Comparison of ENCODE assay signal across 20 mouse cellular contexts in genomic region chr8:102900662-102901061, GRCm38 (mm10).
DNase-seq lines count a peak whose midpoint lies in the region; ATAC-seq and TF ChIP-seq lines count a peak whose summit lies in the region.
"Had no signal": no experiment of that assay in that cellular context is flagged by ENCODE, and none has a peak within 500 bp of the region (broad histone marks: within the 10 kb centered on the region; RNA-seq: fewer than 3 reads in every experiment).

No protein-coding gene starts in this region.

- no peaks in the 10 kb centered on the region for H3K27me3 ChIP-seq in hindbrain, postnatal 0 days (ENCODE audit: insufficient read depth, low read length)
- H3K27me3 ChIP-seq in hindbrain, embryonic 12.5 days: no peaks in the 10 kb centered on the region
- H3K27me3 ChIP-seq in limb, embryonic 12.5 days: no peaks in the 10 kb centered on the region
- H3K27me3 ChIP-seq: kidney, embryonic 15.5 days; midbrain, embryonic 15.5 days had no signal

- no peaks in the 10 kb centered on the region for H3K9me3 ChIP-seq in hindbrain, postnatal 0 days (ENCODE audit: low read length)
- no peaks in the 10 kb centered on the region for H3K9me3 ChIP-seq in hindbrain, embryonic 12.5 days (replicated peaks)
- no peaks in the 10 kb centered on the region for H3K9me3 ChIP-seq in limb, embryonic 12.5 days
- H3K9me3 ChIP-seq: heart, embryonic 10.5 days; kidney, embryonic 15.5 days; midbrain, embryonic 15.5 days had no signal

- H3K4me2 ChIP-seq in hindbrain, postnatal 0 days (ENCODE audit: low read depth, low read length): no peak overlapping the region
- H3K4me2 ChIP-seq in hindbrain, embryonic 12.5 days (replicated peaks): no peak overlapping the region
- H3K4me2 ChIP-seq in limb, embryonic 12.5 days: peak overlapping the region; percentile 23; the same call in 1 of the 2 replicates
- H3K4me2 ChIP-seq: hindbrain, embryonic 14.5 days; kidney, embryonic 15.5 days; midbrain, embryonic 15.5 days had no signal

- H3K4me1 ChIP-seq in hindbrain, postnatal 0 days (ENCODE audit: insufficient read depth, low read length): no peaks in the 10 kb centered on the region
- no peaks in the 10 kb centered on the region for H3K4me1 ChIP-seq in hindbrain, embryonic 12.5 days
- H3K4me1 ChIP-seq in limb, embryonic 12.5 days (replicated peaks): peaks cover 13% of the 10 kb centered on the region
- H3K4me1 ChIP-seq: heart, embryonic 10.5 days; kidney, embryonic 15.5 days; midbrain, embryonic 15.5 days had no signal

- no peak for TF ChIP-seq CTCF in hindbrain, postnatal 0 days (IDR thresholded peaks at IDR 0.05; ENCODE audit: low read depth)

- no peak overlapping the region for H3K9ac ChIP-seq in hindbrain, postnatal 0 days (replicated peaks; ENCODE audit: low read length)
- H3K9ac ChIP-seq in hindbrain, embryonic 12.5 days: no peak overlapping the region
- H3K9ac ChIP-seq in limb, embryonic 12.5 days (replicated peaks): no peak overlapping the region
- H3K9ac ChIP-seq: hindbrain, embryonic 14.5 days; kidney, embryonic 15.5 days; liver, embryonic 14.5 days; midbrain, embryonic 15.5 days had no signal

- peak; percentile 1 for DNase-seq in hindbrain, postnatal 0 days (ENCODE audit: low spot score)
- DNase-seq in embryo, embryonic 11 days: peak; percentile 20
- DNase-seq in retina, postnatal 1 day: peak; percentile 11
- DNase-seq in heart, postnatal 4 days: no peak
- DNase-seq in urinary bladder, postnatal 14 days (ENCODE audit: low spot score): no peak
- DNase-seq: adrenal gland, adult 8-10 months; cerebellum, adult 11 months; cerebellum, postnatal 10 days; gastrocnemius, adult 2 months; layer of hippocampus, postnatal 36 days; thymus, adult 2 months had no signal

- no peak overlapping the region for H3K27ac ChIP-seq in hindbrain, postnatal 0 days
- H3K27ac ChIP-seq in hindbrain, embryonic 12.5 days: no peak overlapping the region
- peak overlapping the region; percentile 62; the same call in 1 of the 2 replicates for H3K27ac ChIP-seq in limb, embryonic 12.5 days
- H3K27ac ChIP-seq: gastrocnemius, adult 2 months; heart, embryonic 10.5 days; hindbrain, embryonic 14.5 days; kidney, embryonic 15.5 days; liver, embryonic 14.5 days; midbrain, embryonic 15.5 days had no signal

- no peaks in the 10 kb centered on the region for H3K36me3 ChIP-seq in hindbrain, postnatal 0 days (ENCODE audit: insufficient read depth, low read length)
- no peaks in the 10 kb centered on the region for H3K36me3 ChIP-seq in hindbrain, embryonic 12.5 days
- no peaks in the 10 kb centered on the region for H3K36me3 ChIP-seq in limb, embryonic 12.5 days
- H3K36me3 ChIP-seq: heart, embryonic 10.5 days; kidney, embryonic 15.5 days; midbrain, embryonic 15.5 days had no signal

- WGBS in hindbrain, postnatal 0 days: 52% methylated on average over 5 of the region's 5 CpGs
- 70% methylated on average over 5 of the region's 5 CpGs for WGBS in hindbrain, embryonic 12.5 days
- 14% methylated on average over 5 of the region's 5 CpGs for WGBS in limb, embryonic 12.5 days

- no peak overlapping the region for H3K4me3 ChIP-seq in hindbrain, postnatal 0 days (ENCODE audit: low read length)
- no peak overlapping the region for H3K4me3 ChIP-seq in hindbrain, embryonic 12.5 days
- no peak overlapping the region for H3K4me3 ChIP-seq in limb, embryonic 12.5 days (replicated peaks)
- H3K4me3 ChIP-seq: erythroblast, embryonic 14.5 days; gastrocnemius, adult 2 months; heart, embryonic 10.5 days; kidney, embryonic 15.5 days; midbrain, embryonic 15.5 days had no signal

- no peak for ATAC-seq in hindbrain, postnatal 0 days
- ATAC-seq in hindbrain, embryonic 12.5 days (ENCODE audit: low FRiP score): no peak
- ATAC-seq in limb, embryonic 12.5 days (ENCODE audit: insufficient number of reproducible peaks, insufficient read depth, low FRiP score, low TSS enrichment, low read depth): peak; percentile 84
- ATAC-seq: intestine, embryonic 16.5 days; midbrain, embryonic 15.5 days had no signal

Comparison
In these comparisons a context has a peak if more than half of its experiments do, and no peak if none do; other contexts are left out.
1. DNase-seq: peak in hindbrain, postnatal 0 days (single experiment), embryo, embryonic 11 days (single experiment) and retina, postnatal 1 day (single experiment); none in heart, postnatal 4 days (single experiment) and urinary bladder, postnatal 14 days (single experiment).